Mouse (Mus musculus) liver, embryonic 15.5 days (tissue): Measurements from ENCODE around the gene Foxp1. TPM values are rescaled to one million over a fixed set of nuclear protein-coding genes. Genes with fewer than 3 reads are reported as not detected.

ENCODE experiments used
- ATAC-seq: fragments of 200-750 bp; cut with Nextera tagmentation; 2 replicates; pipeline ENCODE4 v1.8.0; 2017; ENCODE audit warnings: moderate number of reproducible peaks, mild to moderate bottlenecking, moderate library complexity; ENCODE audit not compliant: insufficient read depth
- H3K27ac ChIP-seq: fragments of 300-500 bp; sonication (generic); replicated peaks from 2 replicates; pipeline ENCODE4 v1.5.1; 2015; ENCODE audit warnings: mild to moderate bottlenecking, inconsistent platforms
- H3K27me3 ChIP-seq: fragments of 300-500 bp; sonication (generic); 2 replicates; pipeline ENCODE4 v1.6.1; 2015; ENCODE audit warnings: mild to moderate bottlenecking, inconsistent platforms
- H3K36me3 ChIP-seq: fragments of 300-500 bp; sonication (generic); replicated peaks from 2 replicates; pipeline ENCODE4 v1.6.1; 2015; ENCODE audit warnings: moderate library complexity, mild to moderate bottlenecking, inconsistent platforms
- H3K4me1 ChIP-seq: fragments of 300-500 bp; sonication (generic); replicated peaks from 2 replicates; pipeline ENCODE4 v1.6.1; 2015; ENCODE audit warnings: inconsistent platforms
- H3K4me2 ChIP-seq: fragments of 300-500 bp; sonication (generic); 2 replicates; pipeline ENCODE4 v1.6.1; 2015; ENCODE audit warnings: moderate library complexity, mild to moderate bottlenecking, inconsistent platforms
- H3K4me3 ChIP-seq: fragments of 300-500 bp; sonication (generic); replicated peaks from 2 replicates; pipeline ENCODE4 v1.5.1; 2015; ENCODE audit warnings: mild to moderate bottlenecking, inconsistent platforms
- H3K9ac ChIP-seq: fragments of 300-500 bp; sonication (generic); 2 replicates; pipeline ENCODE4 v1.6.1; 2015; ENCODE audit warnings: moderate library complexity, mild to moderate bottlenecking, inconsistent platforms
- H3K9me3 ChIP-seq: fragments of 300-500 bp; sonication (generic); replicated peaks from 2 replicates; pipeline ENCODE4 v1.6.1; 2016; ENCODE audit warnings: inconsistent platforms
- WGBS: fragments of 180-500 bp; shearing (Covaris S2); methylation state at CpG from one replicate; pipeline ENCODE4 v1.1.7; 2015; ENCODE audit warnings: mixed read lengths; ENCODE audit not compliant: insufficient replicate concordance; 5-methylcytosine and 5-hydroxymethylcytosine counted together
- polyA plus RNA-seq: library from polyadenylated mRNA; unstranded; fragments of >200 nt; fragmentation: Nextera tagmentation; extraction: Ambion mirVana; gene quantifications from 2 replicates; pipeline ENCODE4 v1.2.1, GENCODE M21; 2015

Gene Foxp1
- polyA plus RNA-seq, 1 experiment from 2014 or later: 15.2 TPM

DNA sequence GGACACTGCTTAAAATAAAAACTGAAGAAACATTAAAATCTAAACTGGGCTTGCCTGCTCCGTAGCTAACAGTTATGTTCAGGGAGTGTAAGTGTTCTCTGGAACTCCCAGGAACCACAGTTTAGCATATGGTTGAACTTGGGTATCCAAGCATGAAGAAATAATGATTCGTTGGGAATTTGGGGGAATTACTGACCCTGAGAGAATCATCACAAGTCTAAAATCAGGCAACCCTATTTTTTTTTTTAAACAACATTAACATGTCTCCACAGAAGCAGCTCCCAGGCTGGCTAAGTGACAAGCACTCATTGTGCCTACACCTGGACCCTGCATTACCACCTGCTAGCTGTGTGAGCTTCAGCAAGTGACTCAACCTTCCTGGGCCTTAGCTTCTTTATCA, 430.7 kb downstream of the Foxp1 start:
- Histone ChIP-seq H3K4me1 (peaks cover 23% of the 10 kb centered on the region), H3K9ac (no peak overlapping the region), H3K9me3 (no peaks in the 10 kb centered on the region), H3K27me3 (no peaks in the 10 kb centered on the region), H3K27ac (no peak overlapping the region), H3K4me3 (no peak overlapping the region), H3K36me3 (no peaks in the 10 kb centered on the region), H3K4me2 (no peak overlapping the region)
- ATAC-seq: no peak
- WGBS: 64% methylated on average over 2 of the region's 2 CpGs

- Histone ChIP-seq H3K9ac (no peak overlapping the region), H3K4me2 (no peak overlapping the region), H3K36me3 (no peaks in the 10 kb centered on the region), H3K4me1 (peaks cover 3% of the 10 kb centered on the region; the same call in 1 of the 2 replicates), H3K27me3 (no peaks in the 10 kb centered on the region), H3K27ac (no peak overlapping the region), H3K9me3 (no peaks in the 10 kb centered on the region), H3K4me3 (no peak overlapping the region)
- ATAC-seq: no peak
- WGBS: 65% methylated on average over 7 of the region's 7 CpGs
These were observed 434.9 kb downstream of the Foxp1 start for GRCm38 (mm10) chr6:99087598-99087997.

DNA sequence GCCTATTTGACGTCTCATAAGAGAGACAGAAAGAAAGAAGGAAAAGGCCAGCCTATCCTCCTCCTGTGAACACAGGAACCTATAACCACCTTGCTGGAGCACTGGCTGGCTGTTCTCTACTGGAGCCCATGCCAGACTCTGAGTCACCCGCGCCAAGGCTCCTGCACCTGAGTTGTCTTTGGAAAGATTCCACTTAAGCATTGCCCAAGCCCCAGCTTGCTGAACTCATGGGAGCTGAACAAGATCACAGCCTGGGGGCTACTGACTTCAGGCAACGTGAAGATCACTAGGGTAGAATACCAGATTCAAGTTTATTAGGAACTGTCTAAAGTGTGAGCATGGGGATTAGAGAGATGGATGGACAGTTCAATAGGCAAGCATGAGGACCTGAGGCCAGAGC, 437.6 kb downstream of the Foxp1 start:
- no peak for ATAC-seq
- Histone ChIP-seq H3K4me3 (no peak overlapping the region), H3K27me3 (no peaks in the 10 kb centered on the region), H3K9me3 (no peaks in the 10 kb centered on the region), H3K9ac (no peak overlapping the region), H3K36me3 (no peaks in the 10 kb centered on the region), H3K4me1 (peaks cover 8% of the 10 kb centered on the region), H3K4me2 (no peak overlapping the region), H3K27ac (no peak overlapping the region)
- 71% methylated on average over 4 of the region's 4 CpGs for WGBS

DNA sequence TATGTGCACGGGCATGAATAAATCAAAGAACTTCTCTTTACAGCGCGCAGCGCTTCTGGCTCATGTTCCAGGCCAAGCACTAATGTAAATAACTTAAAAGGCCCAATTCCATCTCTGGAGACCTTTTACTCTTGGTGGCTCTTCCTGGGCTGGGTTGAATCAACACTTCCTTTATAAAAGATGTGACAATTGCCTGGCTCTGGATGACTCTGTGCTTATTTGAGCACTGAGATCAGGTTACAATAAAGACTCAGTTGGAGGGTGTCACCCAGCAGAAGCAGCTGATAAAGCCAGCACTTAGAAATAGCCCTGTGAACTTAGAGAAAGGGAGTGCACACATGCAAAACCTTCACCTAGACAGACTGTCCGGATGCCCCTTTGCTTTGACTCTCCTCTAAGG, 441.3 kb downstream of the Foxp1 start:
- H3K4me3 ChIP-seq: no peak overlapping the region
- H3K4me2 ChIP-seq: no peak overlapping the region
- H3K9me3 ChIP-seq: no peaks in the 10 kb centered on the region
- 59% methylated on average over 5 of the region's 5 CpGs for WGBS
- no peak overlapping the region for H3K9ac ChIP-seq
- no peak for ATAC-seq
- 0 out of 2 replicates have a peak, but pooled peaks cover 3% of the 10 kb centered on the region for H3K36me3 ChIP-seq
- H3K27me3 ChIP-seq: no peaks in the 10 kb centered on the region
- peaks cover 8% of the 10 kb centered on the region for H3K4me1 ChIP-seq
- H3K27ac ChIP-seq: no peak overlapping the region

DNA sequence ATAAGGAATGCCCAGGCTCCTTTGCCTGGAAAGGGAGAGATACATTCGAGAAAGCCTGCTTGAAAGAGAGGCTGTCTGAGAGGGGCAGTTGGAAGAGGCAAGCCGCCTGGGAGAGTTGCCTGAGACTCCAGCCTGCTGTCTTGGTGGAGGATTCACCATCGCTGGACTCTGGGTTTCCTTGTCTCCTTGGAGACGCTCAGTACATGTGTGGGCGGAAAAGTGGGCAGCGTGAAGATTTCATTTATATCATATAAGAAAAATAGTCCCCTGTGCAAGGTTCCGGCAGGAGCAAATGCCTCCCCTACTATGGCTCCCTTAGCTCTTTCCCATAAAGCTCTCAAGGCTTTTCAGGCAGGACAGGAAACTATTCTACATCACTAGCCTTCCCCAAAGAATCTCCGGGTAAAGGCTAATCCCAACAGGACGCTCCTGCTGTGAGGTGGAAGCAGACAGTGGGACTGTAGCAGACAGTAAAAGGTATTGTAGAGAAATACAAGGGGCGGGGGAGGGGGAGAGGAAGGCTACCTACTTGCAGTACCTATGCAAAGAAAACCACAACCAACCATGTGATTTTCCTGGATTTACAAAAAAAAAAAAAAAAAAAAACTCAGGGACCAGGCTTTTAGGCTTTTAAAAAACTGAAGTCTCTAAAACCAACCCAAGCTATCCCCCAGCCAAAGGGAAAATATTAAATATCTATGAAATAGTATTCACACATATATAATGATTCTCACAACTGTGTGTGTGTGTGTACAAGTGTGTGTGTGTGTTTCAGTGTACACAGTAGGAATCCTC, 443.3 kb downstream of the Foxp1 start:
- 68% methylated on average over 10 of the region's 10 CpGs for WGBS
- Histone ChIP-seq H3K9ac (no peak overlapping the region), H3K9me3 (no peaks in the 10 kb centered on the region), H3K36me3 (peaks cover 19% of the 10 kb centered on the region), H3K27me3 (no peaks in the 10 kb centered on the region), H3K27ac (no peak overlapping the region), H3K4me2 (no peak overlapping the region), H3K4me1 (peaks cover 8% of the 10 kb centered on the region), H3K4me3 (no peak overlapping the region)
- no peak for ATAC-seq

DNA sequence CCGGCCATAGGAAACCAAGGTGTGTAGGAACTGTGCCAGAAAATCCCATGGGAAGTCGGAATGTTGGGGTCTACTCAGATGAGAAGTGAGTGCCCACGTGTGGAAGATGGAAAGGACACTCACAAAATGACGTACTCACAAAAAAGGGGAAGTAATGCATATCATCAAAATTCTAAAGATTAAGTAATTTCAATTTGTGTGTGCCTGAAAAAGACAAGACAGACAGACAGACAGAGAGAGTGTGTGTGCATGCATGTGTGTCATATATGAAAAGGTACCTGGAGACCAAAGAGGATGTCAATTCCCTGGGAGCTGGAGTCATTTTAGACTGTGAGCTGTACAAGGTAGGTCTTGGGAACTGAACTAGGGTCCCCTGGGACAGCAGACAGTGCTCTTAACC, 444.4 kb downstream of the Foxp1 start:
- no peak for ATAC-seq
- H3K27ac ChIP-seq: no peak overlapping the region
- 63% methylated on average over 4 of the region's 4 CpGs for WGBS
- H3K4me2 ChIP-seq: no peak overlapping the region
- H3K9me3 ChIP-seq: no peaks in the 10 kb centered on the region
- no peak overlapping the region for H3K4me3 ChIP-seq
- H3K27me3 ChIP-seq: no peaks in the 10 kb centered on the region
- H3K9ac ChIP-seq: no peak overlapping the region
- H3K4me1 ChIP-seq: peaks cover 8% of the 10 kb centered on the region
- peaks cover 23% of the 10 kb centered on the region for H3K36me3 ChIP-seq

DNA sequence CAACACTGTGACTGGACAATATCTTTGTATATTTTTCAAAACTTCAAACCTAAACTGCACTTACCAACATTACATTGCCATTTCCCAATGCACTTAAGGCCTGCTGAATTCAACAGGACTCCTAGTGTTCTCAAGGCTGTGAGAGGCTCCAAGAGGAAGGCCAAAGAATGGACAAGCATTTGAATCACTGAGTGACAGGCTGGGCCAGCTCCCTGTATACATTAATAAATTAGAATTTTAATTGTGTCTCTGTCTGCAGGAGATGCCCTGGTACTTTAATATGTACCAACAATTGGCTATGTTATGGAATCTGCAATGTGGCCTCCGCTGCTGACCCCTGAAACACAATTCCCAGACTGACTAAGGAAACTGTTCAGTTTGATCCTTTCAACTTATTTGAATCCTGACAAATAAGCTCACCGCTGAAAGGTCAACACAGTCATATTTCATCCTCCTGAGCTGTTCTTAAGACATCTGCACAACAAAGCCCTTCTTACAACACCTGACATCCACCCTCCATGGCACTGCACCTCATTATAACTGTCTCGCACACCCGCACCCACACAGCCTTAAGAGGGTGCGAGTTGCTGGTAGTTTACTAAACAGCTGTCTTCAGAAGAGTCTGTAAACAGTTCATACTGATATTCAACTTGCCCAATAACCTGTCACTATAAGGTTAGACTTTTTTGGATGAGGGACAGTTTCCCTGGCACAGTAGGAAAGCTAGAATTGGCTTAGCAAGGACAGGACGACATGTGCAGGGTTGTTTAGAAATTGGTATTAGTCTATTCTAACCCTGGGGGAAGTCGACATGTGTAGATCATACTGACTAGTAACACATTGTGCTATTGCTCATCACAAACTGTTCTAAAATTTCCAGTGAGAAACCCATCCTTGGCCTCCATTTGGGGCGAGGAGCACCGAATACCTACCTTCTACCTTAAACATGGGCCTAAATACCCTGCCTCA, 448.9 kb downstream of the Foxp1 start:
- H3K4me1 ChIP-seq: no peaks in the 10 kb centered on the region
- ATAC-seq: no peak
- H3K9ac ChIP-seq: no peak overlapping the region
- peaks cover 26% of the 10 kb centered on the region for H3K36me3 ChIP-seq
- WGBS: 79% methylated on average over 9 of the region's 9 CpGs
- H3K9me3 ChIP-seq: no peaks in the 10 kb centered on the region
- no peak overlapping the region for H3K4me2 ChIP-seq
- H3K27me3 ChIP-seq: no peaks in the 10 kb centered on the region
- no peak overlapping the region for H3K4me3 ChIP-seq
- no peak overlapping the region for H3K27ac ChIP-seq

DNA sequence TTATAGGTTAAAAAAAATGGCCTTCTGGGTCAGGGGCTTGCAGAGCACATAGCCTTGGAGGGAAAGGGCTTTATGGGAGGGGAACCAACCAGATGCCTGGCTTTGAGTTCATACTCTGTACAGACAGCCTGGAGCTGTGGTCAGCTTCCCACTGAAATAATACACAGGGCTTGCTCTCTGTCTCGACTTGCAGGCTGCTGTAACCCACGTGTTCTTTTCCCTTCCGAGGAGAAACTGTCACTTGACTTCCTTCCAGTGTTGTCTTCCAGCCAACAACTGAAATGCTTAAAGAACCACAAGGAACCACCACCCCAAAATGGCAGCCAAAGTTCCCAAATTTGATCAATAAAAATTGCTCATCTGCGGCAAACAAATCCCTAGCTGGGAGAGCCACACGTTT, 451.8 kb downstream of the Foxp1 start:
- Histone ChIP-seq H3K9me3 (no peaks in the 10 kb centered on the region), H3K4me3 (no peak overlapping the region), H3K4me2 (no peak overlapping the region), H3K36me3 (peaks cover 21% of the 10 kb centered on the region), H3K9ac (no peak overlapping the region), H3K27ac (no peak overlapping the region), H3K27me3 (no peaks in the 10 kb centered on the region), H3K4me1 (no peaks in the 10 kb centered on the region)
- 52% methylated on average over 5 of the region's 5 CpGs for WGBS
- ATAC-seq: no peak

DNA sequence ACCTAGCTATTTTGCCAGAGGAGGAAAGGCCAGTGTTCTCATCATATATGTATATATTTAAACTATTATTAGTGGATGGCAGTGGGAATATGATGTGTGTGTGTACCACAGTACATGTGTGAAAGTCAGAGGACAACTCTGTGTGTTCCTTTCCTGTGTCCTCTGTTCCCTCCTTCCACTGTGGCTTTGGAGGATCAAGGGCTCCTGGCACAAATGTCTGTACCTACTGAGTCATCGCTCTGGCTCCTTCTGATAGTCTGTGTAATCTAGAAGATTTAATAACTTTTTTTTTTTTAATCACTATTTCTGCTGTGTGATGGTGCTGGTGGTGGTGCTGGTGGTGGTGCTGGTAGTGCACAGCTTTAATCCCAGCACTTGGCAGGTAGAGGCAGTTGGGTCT, 452.8 kb downstream of the Foxp1 start:
- WGBS: 86% methylated on average over 1 of the region's 1 CpGs

GRCm38 (mm10) chr6:99065569-99066353, 456.8 kb downstream of the Foxp1 start:
- no peak overlapping the region for H3K4me2 ChIP-seq
- 68% methylated on average over 9 of the region's 9 CpGs for WGBS
- no peaks in the 10 kb centered on the region for H3K27me3 ChIP-seq
- no peak overlapping the region for H3K9ac ChIP-seq
- H3K4me3 ChIP-seq: no peak overlapping the region
- 0 out of 2 replicates have a peak, but pooled peaks cover 4% of the 10 kb centered on the region for H3K36me3 ChIP-seq
- H3K9me3 ChIP-seq: no peaks in the 10 kb centered on the region
- H3K27ac ChIP-seq: no peak overlapping the region
- ATAC-seq: no peak
- H3K4me1 ChIP-seq: no peaks in the 10 kb centered on the region; the same call in 1 of the 2 replicates

More for the DNA sequence above, 452.8 kb downstream of the Foxp1 start:
- H3K4me3 ChIP-seq: no peak overlapping the region
- H3K27me3 ChIP-seq: no peaks in the 10 kb centered on the region
- H3K9ac ChIP-seq: no peak overlapping the region
- no peaks in the 10 kb centered on the region; the same call in 1 of the 2 replicates for H3K4me1 ChIP-seq
- peaks cover 12% of the 10 kb centered on the region for H3K36me3 ChIP-seq
- ATAC-seq: no peak
- H3K27ac ChIP-seq: no peak overlapping the region
- no peak overlapping the region for H3K4me2 ChIP-seq
- no peaks in the 10 kb centered on the region for H3K9me3 ChIP-seq
